Mouse (Mus musculus) midbrain, embryonic 15.5 days (tissue): Measurements from ENCODE around the gene Tex264. TPM values are rescaled to one million over a fixed set of nuclear protein-coding genes. Genes with fewer than 3 reads are reported as not detected.
"Not testable (repeated sequence)": the region's sequence is repeated elsewhere in the genome, so short reads cannot be mapped to it uniquely, and the experiment has no call there.

ENCODE experiments used
- ATAC-seq: fragments of 200-750 bp; cut with Nextera tagmentation; replicated peaks from 2 replicates; pipeline ENCODE4 v1.8.0; 2017; ENCODE audit warnings: moderate TSS enrichment
- H3K27ac ChIP-seq: fragments of 300-500 bp; sonication (generic); 2 replicates; pipeline ENCODE4 v1.5.1; 2015; ENCODE audit warnings: mild to moderate bottlenecking, inconsistent platforms
- H3K27me3 ChIP-seq: fragments of 300-500 bp; sonication (generic); replicated peaks from 2 replicates; pipeline ENCODE4 v1.6.1; 2015; ENCODE audit warnings: inconsistent platforms
- H3K36me3 ChIP-seq: fragments of 300-500 bp; sonication (generic); replicated peaks from 2 replicates; pipeline ENCODE4 v1.6.1; 2015; ENCODE audit warnings: inconsistent platforms
- H3K4me1 ChIP-seq: fragments of 300-500 bp; sonication (generic); 2 replicates; pipeline ENCODE4 v1.6.1; 2015; ENCODE audit warnings: inconsistent platforms
- H3K4me2 ChIP-seq: fragments of 300-500 bp; sonication (generic); 2 replicates; pipeline ENCODE4 v1.6.1; 2015; ENCODE audit warnings: inconsistent platforms, mild to moderate bottlenecking, moderate library complexity
- H3K4me3 ChIP-seq: fragments of 300-500 bp; sonication (generic); 2 replicates; pipeline ENCODE4 v1.5.1; 2015; ENCODE audit warnings: mild to moderate bottlenecking, inconsistent platforms
- H3K9ac ChIP-seq: fragments of 300-500 bp; sonication (generic); 2 replicates; pipeline ENCODE4 v1.6.1; 2015; ENCODE audit warnings: mild to moderate bottlenecking, inconsistent platforms
- H3K9me3 ChIP-seq: fragments of 300-500 bp; sonication (generic); 2 replicates; pipeline ENCODE4 v1.6.1; 2016; ENCODE audit warnings: inconsistent platforms
- WGBS: fragments of 180-500 bp; shearing (Covaris S2); methylation state at CpG from one replicate; pipeline ENCODE4 v1.1.7; 2015; ENCODE audit warnings: mixed read lengths; 5-methylcytosine and 5-hydroxymethylcytosine counted together
- polyA plus RNA-seq: library from polyadenylated mRNA; unstranded; fragments of >200 nt; fragmentation: Nextera tagmentation; extraction: Ambion mirVana; gene quantifications from 2 replicates; pipeline ENCODE4 v1.2.1, GENCODE M21; 2015

The Tex264 gene
- polyA plus RNA-seq, 1 experiment from 2014 or later, result 63.2 TPM

DNA sequence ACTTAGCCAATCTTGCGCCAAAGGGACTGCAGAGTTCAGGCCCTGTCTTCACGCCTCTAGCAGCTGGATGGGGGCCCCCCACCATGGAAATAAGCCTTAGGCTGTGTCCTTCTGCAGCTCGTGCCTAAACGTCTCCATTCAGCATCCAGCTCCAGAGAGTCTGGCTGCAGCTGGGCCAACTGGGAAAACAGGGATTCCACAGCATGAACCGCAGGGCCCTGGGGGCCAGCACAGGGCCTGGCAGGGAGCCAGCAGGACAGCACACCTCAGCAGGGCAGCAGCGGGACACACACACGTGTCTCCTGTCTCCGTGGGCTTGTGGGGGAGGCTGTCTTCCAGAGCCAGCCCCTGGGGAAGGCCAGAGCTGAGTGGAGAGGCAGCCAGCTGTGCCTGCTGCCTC is 57.9 kb downstream of the Tex264 start:
- not testable (repeated sequence) for H3K4me2 ChIP-seq, H3K9me3 ChIP-seq, ATAC-seq, H3K9ac ChIP-seq, H3K4me1 ChIP-seq, H3K27me3 ChIP-seq, H3K27ac ChIP-seq, H3K4me3 ChIP-seq, H3K36me3 ChIP-seq
- 20% methylated on average over 8 of the region's 8 CpGs for WGBS

DNA sequence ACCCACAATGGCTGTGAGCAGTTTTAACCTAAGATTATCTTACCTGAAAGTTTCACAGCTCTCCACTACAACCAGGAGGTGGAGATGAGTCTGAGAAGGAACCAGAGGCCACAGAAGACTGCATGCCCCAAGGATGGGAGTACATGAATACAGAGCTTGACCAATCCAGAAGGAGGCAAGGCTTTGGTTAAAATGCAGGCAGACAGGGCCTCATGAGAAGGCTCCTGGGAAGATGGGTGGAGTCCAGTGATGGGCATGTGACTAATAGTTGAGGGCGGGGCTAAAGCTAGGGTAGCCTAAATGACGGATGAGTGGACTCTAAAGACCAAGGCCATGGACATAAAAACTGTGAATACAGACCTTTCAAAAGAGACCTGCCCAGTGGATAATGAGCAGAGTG is 59.4 kb downstream of the Tex264 start, which contains the start of gene Iqcf6:
Gene Iqcf6 (plus strand): TSS at position 301 of the 400 bp plus-strand sequence.
- no peak for ATAC-seq
- no peak within 1 kb of the TSS for H3K4me3 ChIP-seq

DNA sequence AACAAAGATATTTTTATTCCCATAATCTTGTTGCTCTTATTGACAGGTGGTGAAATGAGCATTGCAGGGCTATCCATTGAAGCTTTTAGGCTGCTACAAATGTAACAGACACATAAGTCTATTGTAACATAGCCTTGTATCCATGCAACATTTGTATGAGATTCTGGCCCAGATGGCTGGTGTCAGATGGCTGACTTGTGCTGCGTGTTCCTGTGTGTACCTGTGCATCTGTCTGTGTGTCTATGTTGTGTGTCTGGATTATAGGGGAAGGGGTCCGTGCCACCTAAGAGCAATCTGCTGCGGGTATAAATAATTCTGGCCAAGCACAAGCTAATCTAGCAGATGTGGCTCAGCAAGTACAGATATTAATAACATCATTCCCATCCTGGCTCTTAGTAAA is 68.2 kb downstream of the Tex264 start:
- Histone ChIP-seq H3K9me3 (0 out of 2 replicates have a peak, but pooled peaks cover 4% of the 10 kb centered on the region), H3K36me3 (no peaks in the 10 kb centered on the region), H3K4me1 (no peaks in the 10 kb centered on the region), H3K27ac (no peak overlapping the region), H3K4me3 (no peak overlapping the region), H3K27me3 (no peaks in the 10 kb centered on the region), H3K4me2 (no peak overlapping the region), H3K9ac (no peak overlapping the region)
- ATAC-seq, result no peak
- WGBS, result 84% methylated on average over 3 of the region's 3 CpGs

More for the DNA sequence above, 59.4 kb downstream of the Tex264 start, which contains the start of gene Iqcf6:
- no peak within 1 kb of the TSS for H3K9ac ChIP-seq
- H3K4me2 ChIP-seq, result no peak within 1 kb of the TSS
- no peaks in the 10 kb centered on the region for H3K4me1 ChIP-seq
- no peak within 1 kb of the TSS for H3K27ac ChIP-seq
- H3K27me3 ChIP-seq, result no peaks in the 10 kb centered on the region
- no peaks in the 10 kb centered on the region for H3K36me3 ChIP-seq
- WGBS, result 86% methylated on average over 2 of the region's 2 CpGs
- no peaks in the 10 kb centered on the region for H3K9me3 ChIP-seq

DNA sequence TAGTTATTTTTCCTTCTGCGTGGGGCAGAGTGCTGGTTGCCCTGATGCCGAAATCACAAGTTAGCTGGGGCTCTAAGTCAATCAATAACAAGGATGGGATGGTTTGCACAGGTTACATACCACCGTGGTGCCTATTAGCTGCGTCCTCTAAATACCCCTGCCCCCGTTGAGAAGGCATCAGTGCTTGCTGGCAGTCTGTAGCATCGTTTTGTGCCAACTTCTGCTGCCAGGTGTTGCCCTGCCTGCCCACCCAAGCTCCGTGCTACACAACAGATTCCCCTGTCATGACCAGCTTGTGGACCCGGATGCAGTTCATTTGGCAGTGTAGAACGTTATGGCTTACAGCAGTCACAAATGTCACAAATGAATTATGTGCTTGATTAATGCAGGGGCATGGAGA is 69.4 kb downstream of the Tex264 start:
- no peaks in the 10 kb centered on the region for H3K4me1 ChIP-seq
- no peak overlapping the region for H3K27ac ChIP-seq
- H3K4me2 ChIP-seq, result no peak overlapping the region
- H3K36me3 ChIP-seq, result no peaks in the 10 kb centered on the region
- WGBS, result 88% methylated on average over 9 of the region's 9 CpGs
- no peak overlapping the region for H3K4me3 ChIP-seq
- H3K27me3 ChIP-seq, result no peaks in the 10 kb centered on the region
- H3K9me3 ChIP-seq, result 0 out of 2 replicates have a peak, but pooled peaks cover 4% of the 10 kb centered on the region
- no peak overlapping the region for H3K9ac ChIP-seq
- ATAC-seq, result no peak

DNA sequence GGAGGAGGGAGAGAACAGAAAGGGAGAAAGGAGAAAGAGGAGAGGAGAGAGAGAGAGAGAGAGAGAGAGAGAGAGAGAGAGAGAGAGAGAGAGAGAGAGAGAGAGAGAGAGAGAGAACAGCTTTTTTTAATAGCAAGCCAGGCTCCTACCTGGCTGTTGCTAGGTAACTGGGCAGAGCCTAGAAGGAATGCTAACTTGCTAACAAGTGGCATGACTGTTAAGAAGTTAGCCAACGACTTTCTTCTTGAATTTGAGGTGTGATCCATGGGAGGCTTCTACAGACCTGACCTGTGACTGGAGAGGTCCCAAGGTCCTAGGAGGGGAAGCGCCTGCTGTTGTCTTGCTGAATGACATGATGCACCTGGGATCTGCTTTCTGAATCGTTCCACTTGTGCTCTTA is 71.1 kb downstream of the Tex264 start:
- Histone ChIP-seq H3K9ac (no peak overlapping the region), H3K4me2 (no peak overlapping the region), H3K36me3 (no peaks in the 10 kb centered on the region), H3K27ac (no peak overlapping the region), H3K4me3 (no peak overlapping the region), H3K9me3 (0 out of 2 replicates have a peak, but pooled peaks cover 4% of the 10 kb centered on the region), H3K4me1 (no peaks in the 10 kb centered on the region), H3K27me3 (no peaks in the 10 kb centered on the region)
- WGBS, result 43% methylated on average over 3 of the region's 3 CpGs
- ATAC-seq, result no peak

DNA sequence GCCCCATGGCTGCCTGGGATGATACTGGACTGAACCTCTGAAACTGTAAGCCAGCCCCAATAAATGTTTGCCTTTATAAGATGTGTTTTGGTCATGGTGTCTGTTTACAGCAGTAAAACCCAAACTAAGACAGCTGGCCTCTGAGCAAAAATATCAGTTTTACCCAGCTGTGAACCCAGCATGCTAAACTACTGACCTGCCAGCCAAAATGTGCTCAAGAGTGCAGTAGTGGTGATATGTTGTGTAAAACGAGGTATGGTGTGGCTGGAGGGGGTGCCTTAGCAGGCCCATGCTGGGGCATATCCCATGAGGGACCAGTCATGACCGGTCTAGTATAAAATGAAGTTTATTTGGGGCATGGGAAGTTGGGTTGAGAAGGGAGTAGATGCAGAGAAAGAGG is 71.8 kb downstream of the Tex264 start:
- Histone ChIP-seq H3K9ac (no peak overlapping the region), H3K27me3 (no peaks in the 10 kb centered on the region), H3K4me3 (no peak overlapping the region), H3K4me2 (no peak overlapping the region), H3K27ac (no peak overlapping the region), H3K36me3 (no peaks in the 10 kb centered on the region), H3K4me1 (no peaks in the 10 kb centered on the region), H3K9me3 (no peaks in the 10 kb centered on the region)
- no peak for ATAC-seq
- 72% methylated on average over 2 of the region's 2 CpGs for WGBS

DNA sequence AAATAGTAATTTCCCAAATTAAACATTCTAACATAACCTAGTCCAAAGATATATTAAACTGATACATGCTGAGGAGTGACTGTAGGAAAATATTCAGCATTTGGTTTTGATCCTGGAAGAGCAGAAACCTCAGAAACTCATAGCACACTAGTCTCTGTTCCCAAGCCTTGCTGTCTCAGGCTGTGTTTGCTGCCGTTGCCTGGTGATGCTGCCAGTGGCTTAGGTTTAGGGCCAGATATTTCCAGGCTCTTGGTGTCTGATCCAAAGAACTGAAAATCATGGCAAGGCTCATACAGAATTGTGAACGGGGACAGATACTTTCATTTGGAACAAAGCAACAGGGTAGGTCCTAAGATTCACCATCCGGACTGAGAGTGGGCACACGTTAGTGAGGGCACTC is 75.0 kb downstream of the Tex264 start:
- WGBS, result 83% methylated on average over 4 of the region's 4 CpGs

More for the DNA sequence above, 75.0 kb downstream of the Tex264 start:
- Histone ChIP-seq H3K36me3 (no peaks in the 10 kb centered on the region), H3K9ac (no peak overlapping the region), H3K4me2 (no peak overlapping the region), H3K9me3 (no peaks in the 10 kb centered on the region), H3K27me3 (no peaks in the 10 kb centered on the region), H3K4me3 (no peak overlapping the region), H3K4me1 (no peaks in the 10 kb centered on the region), H3K27ac (no peak overlapping the region)
- ATAC-seq, result no peak

Other genes with a start within 250 kb of the Tex264 start
- 20.7 TPM in 2 replicates for gene Acy1, start 247.6 kb downstream of the Tex264 start, polyA plus RNA-seq
- 8.9 and 11.0 TPM in 2 replicates for gene Abhd14b, start 238.5 kb downstream of the Tex264 start, polyA plus RNA-seq
- gene Abhd14a, start 238.2 kb downstream of the Tex264 start, polyA plus RNA-seq, result 71.2 and 71.3 TPM in 2 replicates
- gene Pcbp4, start 232.6 kb downstream of the Tex264 start, polyA plus RNA-seq, result 295 and 310 TPM in 2 replicates
- gene Gpr62, start 220.0 kb downstream of the Tex264 start, polyA plus RNA-seq, result 1.2 and 1.4 TPM in 2 replicates
- gene Rrp9, start 210.0 kb downstream of the Tex264 start, polyA plus RNA-seq, result 51.2 and 52.3 TPM in 2 replicates
- 1.4 and 1.5 TPM in 2 replicates for gene Parp3, start 209.0 kb downstream of the Tex264 start, polyA plus RNA-seq
- gene Iqcf1, start 186.0 kb downstream of the Tex264 start, polyA plus RNA-seq, result not detected in 2 replicates
- gene Iqcf5, start 171.4 kb downstream of the Tex264 start, polyA plus RNA-seq, result not detected in 2 replicates
- not detected in 2 replicates for gene Iqcf3, start 124.3 kb downstream of the Tex264 start, polyA plus RNA-seq
- gene Iqcf4, start 114.9 kb downstream of the Tex264 start, polyA plus RNA-seq, result not detected in 2 replicates
- not detected in 2 replicates for gene Iqcf6, start 59.3 kb downstream of the Tex264 start, polyA plus RNA-seq
- gene Grm2, start 29.8 kb downstream of the Tex264 start, polyA plus RNA-seq, result 17.8 and 19.3 TPM in 2 replicates
- gene Rad54l2, start 103.3 kb upstream of the Tex264 start, polyA plus RNA-seq, result 8.1 and 9.0 TPM in 2 replicates
- 20.2 and 20.9 TPM in 2 replicates for gene Dcaf1, start 135.9 kb upstream of the Tex264 start, polyA plus RNA-seq
- 17.1 and 21.8 TPM in 2 replicates for gene Rbm15b, start 201.5 kb upstream of the Tex264 start, polyA plus RNA-seq
- gene Manf, start 206.1 kb upstream of the Tex264 start, polyA plus RNA-seq, result 168 TPM in 2 replicates